Mouse (Mus musculus) erythroblast, embryonic 14.5 days (primary cell): Measurements from ENCODE around the gene Mettl23. TPM values are rescaled to one million over a fixed set of nuclear protein-coding genes. Genes with fewer than 3 reads are reported as not detected.

Experiments
- H3K27me3 ChIP-seq: 2 replicates; pipeline ENCODE4 v1.6.1; 2012; ENCODE audit warnings: inconsistent platforms; ENCODE audit not compliant: control insufficient read depth
- H3K36me3 ChIP-seq: 2 replicates; pipeline ENCODE4 v1.6.1; 2012; ENCODE audit warnings: mild to moderate bottlenecking, inconsistent platforms; ENCODE audit not compliant: control insufficient read depth
- H3K4me1 ChIP-seq: 2 replicates; pipeline ENCODE4 v1.6.1; 2012; ENCODE audit warnings: inconsistent platforms; ENCODE audit not compliant: control insufficient read depth
- H3K4me3 ChIP-seq: replicated peaks from 2 replicates; pipeline ENCODE3; 2012; ENCODE audit warnings: moderate library complexity, mild to moderate bottlenecking, inconsistent platforms
- H3K9me3 ChIP-seq: 2 replicates; pipeline ENCODE4 v1.6.1; 2012; ENCODE audit warnings: low read length, inconsistent platforms, mixed read lengths; ENCODE audit not compliant: control insufficient read depth
- GATA1 ChIP-seq: IDR thresholded peaks from 2 replicates; pipeline ENCODE4 v1.6.1; 2012; ENCODE audit warnings: low read length, inconsistent platforms, mixed read lengths
- TAL1 ChIP-seq: IDR thresholded peaks from 3 replicates; pipeline ENCODE4 v1.6.1; 2012; ENCODE audit warnings: low read length, inconsistent platforms, mixed read lengths
- polyA plus RNA-seq: library from polyadenylated mRNA; stranded (reverse); fragments of >175 nt; gene quantifications from 2 replicates; pipeline ENCODE4 v1.2.3, GENCODE M21; 2012

The Mettl23 gene
- polyA plus RNA-seq, 1 experiment: 3.4 TPM

DNA sequence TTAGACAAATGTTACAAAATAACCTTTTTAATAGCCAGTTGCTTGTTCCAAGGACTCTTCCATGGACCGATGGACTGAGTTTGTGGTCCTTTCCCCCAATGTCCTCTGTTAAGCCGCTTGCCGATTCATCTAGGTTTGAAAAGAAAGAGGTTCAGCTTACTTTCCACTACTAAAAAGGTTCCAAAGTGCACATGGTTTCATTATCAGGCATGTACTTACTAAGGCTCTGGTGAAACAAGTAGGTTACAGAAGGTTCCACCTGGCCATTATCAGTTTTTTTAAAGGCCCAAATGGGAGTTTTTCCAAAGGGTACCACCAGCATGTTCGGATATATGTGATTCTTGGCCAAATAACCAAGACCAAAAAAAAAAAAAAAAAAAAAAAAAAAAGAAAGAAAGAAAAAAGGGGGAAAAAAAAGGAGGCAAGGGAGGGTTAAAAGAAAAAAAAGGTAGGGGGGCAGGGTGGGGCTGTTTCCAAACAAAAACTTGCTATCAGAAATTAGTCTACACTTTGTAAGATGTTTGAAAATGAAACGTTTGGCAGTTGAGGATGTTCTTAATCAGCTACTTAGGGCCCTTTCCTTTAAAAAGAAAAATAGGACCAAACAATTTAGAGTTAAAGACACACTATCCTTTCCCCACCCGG, 7.9 kb downstream of the Mettl23 start:
- peaks cover 55% of the 10 kb centered on the region for H3K4me1 ChIP-seq
- H3K36me3 ChIP-seq: peaks cover 63% of the 10 kb centered on the region

DNA sequence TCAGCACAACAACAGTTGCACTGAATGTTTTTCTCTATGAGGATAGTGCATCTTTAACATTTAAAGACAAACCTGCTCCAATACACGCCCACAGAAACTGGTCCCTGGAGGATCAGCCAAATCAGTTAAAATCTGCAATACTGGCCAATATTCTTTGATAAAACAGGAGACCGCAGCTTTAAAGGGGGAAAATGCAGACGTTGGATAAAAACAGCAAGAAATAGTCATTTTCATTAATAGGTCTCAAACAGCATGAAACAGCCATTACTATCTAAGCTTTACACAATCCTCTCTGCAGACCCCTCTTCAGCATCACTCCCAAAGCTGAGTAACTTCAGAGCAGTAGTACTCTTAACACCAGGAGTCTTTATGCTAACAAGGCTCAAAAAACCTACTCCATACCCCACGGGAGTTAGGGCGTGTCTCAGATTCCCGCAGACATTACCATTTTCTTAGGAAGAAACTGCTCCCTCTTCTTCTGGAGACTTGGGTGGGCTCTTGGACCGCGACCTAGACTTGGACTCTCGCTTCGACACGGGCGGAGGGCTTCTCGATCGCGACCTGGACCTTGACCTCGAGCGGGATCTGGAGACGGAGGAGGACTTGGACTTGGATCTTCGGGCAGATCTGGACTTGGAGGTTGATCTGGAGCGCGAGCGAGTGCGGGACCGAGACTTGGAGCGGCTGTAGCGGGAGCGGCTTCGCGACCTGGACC, 8.7 kb downstream of the Mettl23 start:
- Histone ChIP-seq H3K27me3 (no peaks in the 10 kb centered on the region), H3K9me3 (no peaks in the 10 kb centered on the region), H3K36me3 (peaks cover 55% of the 10 kb centered on the region), H3K4me1 (peaks cover 51% of the 10 kb centered on the region), H3K4me3 (peak overlapping the region; percentile 79)
- TF ChIP-seq GATA1: no peak
- no peak for TF ChIP-seq TAL1

More for the DNA sequence above, 7.9 kb downstream of the Mettl23 start:
- H3K4me3 ChIP-seq: peak overlapping the region; percentile 79
- no peak for TF ChIP-seq TAL1
- no peak for TF ChIP-seq GATA1
- H3K9me3 ChIP-seq: no peaks in the 10 kb centered on the region
- H3K27me3 ChIP-seq: no peaks in the 10 kb centered on the region

DNA sequence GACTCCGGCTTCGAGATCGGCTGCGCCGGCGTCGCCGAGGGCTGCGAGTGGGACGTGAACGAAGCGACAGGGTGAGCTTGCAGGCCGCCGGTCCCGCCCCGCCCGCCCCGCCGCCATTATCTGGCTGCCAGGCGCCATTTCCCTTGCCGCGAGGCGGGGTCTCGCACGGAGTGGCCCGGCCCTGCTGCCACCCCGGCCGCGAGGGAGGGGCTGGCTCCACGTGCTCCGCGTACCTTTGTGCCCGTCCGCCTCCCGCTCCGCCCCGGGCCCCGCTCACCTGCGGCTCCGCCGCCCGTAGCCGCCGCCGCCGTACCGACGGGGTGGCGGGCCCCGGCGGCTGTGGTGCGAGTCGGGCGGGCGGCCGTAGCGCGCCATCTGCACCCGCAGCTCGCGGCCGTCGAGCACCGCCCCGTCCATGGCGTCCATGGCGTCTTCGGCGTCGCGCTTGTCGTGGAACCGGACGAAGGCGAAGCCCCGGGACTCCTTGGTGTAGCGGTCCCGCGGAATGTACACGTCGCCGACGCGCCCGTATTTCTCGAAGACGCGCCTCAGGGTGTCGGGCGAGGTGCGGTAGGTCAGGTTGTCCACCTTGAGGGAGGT, 9.3 kb downstream of the Mettl23 start, which contains the start of gene Mfsd11:
Mfsd11 (plus strand) TSS at position 150 of the 600 bp plus-strand sequence.
- Histone ChIP-seq H3K9me3 (no peaks in the 10 kb centered on the region), H3K4me1 (peaks cover 53% of the 10 kb centered on the region), H3K4me3 (peak within 1 kb of the TSS; percentile 79), H3K27me3 (no peaks in the 10 kb centered on the region), H3K36me3 (peaks cover 52% of the 10 kb centered on the region)
- TF ChIP-seq GATA1 (no peak), TAL1 (no peak)

DNA sequence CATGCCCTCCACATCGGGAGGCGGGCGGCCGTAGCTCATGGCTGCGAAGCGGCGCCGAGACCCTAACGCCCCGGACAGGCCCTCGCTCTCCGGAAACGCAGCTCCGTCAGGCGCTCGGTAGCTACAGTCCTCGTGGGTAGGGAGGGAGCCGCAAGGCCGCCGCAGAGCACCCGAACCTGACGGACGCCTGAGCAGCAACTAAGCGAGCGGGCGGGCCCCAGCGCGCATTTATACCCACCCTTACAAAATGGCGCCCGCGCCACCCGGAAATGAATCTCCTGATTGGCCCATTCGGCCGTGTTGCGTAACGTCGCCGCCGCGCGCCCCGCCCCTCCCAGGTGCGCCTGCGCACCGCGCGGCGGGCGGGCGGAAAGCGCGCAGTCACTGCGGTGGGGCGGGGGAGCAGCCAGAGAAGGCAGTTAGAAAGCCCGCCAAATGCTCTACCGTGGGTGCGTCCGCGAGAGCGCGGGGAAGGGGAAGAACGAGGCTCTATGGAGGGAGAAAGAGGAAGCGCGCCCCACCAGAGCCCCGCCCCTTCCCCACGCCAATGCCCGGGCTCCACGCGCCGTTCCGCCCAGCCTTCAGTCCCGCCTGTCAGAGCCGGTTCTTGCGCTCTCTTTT, 9.9 kb downstream of the Mettl23 start, which contains the start of gene Srsf2:
Srsf2 (minus strand) TSS at position 204 of the 621 bp plus-strand sequence.
- H3K36me3 ChIP-seq: peaks cover 48% of the 10 kb centered on the region
- H3K9me3 ChIP-seq: no peaks in the 10 kb centered on the region
- H3K27me3 ChIP-seq: no peaks in the 10 kb centered on the region
- peak within 1 kb of the TSS; percentile 79 for H3K4me3 ChIP-seq
- H3K4me1 ChIP-seq: peaks cover 49% of the 10 kb centered on the region
- TF ChIP-seq TAL1 (no peak), GATA1 (no peak)

DNA sequence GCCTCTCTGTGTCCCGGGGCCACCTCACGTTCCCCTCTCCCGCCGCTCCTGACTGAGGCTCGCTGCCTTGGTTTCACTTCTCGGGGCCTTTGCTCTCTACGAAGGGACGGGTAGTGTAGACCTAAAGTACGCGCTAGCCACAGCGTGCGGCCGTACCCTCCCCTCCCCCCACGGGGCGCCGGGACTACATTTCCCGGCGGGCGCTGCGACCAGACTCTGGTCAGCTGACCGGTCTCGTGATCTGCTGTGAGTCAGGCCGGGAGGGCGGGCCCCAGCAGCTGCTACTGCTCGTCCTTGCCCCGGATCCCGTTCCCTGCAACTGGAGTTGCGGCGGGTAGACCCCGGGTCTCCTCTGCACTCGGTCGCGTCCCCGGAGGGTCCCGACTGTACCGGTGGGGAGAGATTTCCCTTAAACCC, 10.4 kb downstream of the Mettl23 start:
- H3K27me3 ChIP-seq: no peaks in the 10 kb centered on the region
- no peaks in the 10 kb centered on the region for H3K9me3 ChIP-seq
- peaks cover 46% of the 10 kb centered on the region for H3K4me1 ChIP-seq
- TF ChIP-seq TAL1: no peak
- no peak for TF ChIP-seq GATA1
- peaks cover 42% of the 10 kb centered on the region for H3K36me3 ChIP-seq
- H3K4me3 ChIP-seq: peak overlapping the region; percentile 79

DNA sequence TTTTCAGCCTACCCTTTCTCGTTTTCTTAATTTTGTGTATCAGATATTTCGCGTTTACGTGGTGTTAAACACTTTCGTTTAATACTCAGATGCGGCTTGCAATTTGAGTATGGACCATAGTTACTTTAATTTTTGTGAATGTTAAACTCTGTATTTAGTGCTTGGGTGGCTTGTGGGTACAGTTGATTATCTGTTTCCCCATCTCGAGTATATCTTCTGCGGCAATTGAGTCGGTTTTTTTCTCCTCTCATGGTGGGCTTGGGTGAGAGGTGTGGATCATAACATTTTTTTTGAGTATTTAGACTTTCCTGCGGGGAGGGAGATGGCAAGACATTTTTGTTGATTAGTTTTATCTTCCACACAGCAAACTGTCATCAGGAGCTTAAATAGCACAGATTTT, 11.2 kb downstream of the Mettl23 start:
- H3K36me3 ChIP-seq: peaks cover 40% of the 10 kb centered on the region

DNA sequence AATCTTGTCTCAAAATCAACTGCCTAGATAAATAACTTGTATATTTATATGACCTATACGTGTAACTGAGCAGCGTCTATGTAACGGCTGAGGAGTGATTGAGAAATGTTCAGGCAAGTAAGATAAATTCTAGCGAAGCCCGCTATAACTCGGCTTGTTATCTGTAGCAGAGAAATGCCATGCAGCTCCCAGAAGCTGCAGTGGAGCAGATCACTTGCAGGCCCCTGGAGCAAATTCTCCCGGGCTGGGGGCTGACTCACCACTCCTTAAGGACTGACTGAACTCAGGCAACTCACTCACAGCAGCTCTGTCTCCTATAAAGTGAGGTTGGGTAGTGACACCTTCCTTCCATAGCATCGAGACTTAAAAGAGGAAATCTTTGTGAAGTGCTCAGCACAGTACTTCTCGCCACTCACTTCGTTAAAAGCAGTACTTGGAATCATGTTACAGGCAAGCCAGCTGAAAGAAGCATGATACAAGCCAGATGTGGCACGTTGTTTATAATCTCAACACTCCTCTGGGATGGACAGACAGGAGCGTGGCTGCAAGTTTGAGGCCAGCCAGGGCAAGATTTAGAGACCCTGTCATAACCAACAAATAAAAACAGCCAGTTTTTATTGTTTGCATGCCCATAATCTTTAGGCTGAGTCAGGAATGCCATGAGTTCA, 14.2 kb downstream of the Mettl23 start:
- Histone ChIP-seq H3K4me3 (no peak overlapping the region), H3K36me3 (peaks cover 34% of the 10 kb centered on the region), H3K27me3 (no peaks in the 10 kb centered on the region), H3K4me1 (peaks cover 27% of the 10 kb centered on the region), H3K9me3 (no peaks in the 10 kb centered on the region)
- TF ChIP-seq TAL1: no peak
- no peak for TF ChIP-seq GATA1

More for the DNA sequence above, 11.2 kb downstream of the Mettl23 start:
- Histone ChIP-seq H3K27me3 (no peaks in the 10 kb centered on the region), H3K4me3 (peak overlapping the region; percentile 79), H3K9me3 (no peaks in the 10 kb centered on the region), H3K4me1 (peaks cover 40% of the 10 kb centered on the region)
- TF ChIP-seq TAL1 (no peak), GATA1 (no peak)

DNA sequence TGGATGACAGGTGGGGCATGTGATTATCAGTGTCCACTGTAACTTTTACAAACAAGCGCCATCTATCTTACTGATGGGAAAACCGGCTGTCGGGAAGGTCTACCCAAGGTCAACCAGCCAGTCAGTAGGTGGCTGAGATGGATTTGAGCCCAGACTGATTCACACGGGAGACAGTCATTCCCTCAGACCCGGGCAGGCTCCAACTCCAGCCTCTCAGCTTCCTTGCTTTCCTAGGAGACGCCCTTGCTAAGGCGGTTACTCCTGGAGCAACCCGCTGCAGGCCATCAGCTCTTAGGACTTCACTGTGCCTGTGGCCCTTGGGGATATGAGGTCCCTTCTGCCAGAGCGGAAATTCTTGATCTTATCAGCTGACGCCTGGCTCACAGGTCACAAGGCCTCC, 21.4 kb downstream of the Mettl23 start:
- H3K36me3 ChIP-seq: peaks cover 46% of the 10 kb centered on the region
- TF ChIP-seq TAL1: no peak
- TF ChIP-seq GATA1: no peak
- no peaks in the 10 kb centered on the region for H3K9me3 ChIP-seq

More for the DNA sequence above, 21.4 kb downstream of the Mettl23 start:
- Histone ChIP-seq H3K4me3 (no peak overlapping the region), H3K4me1 (peaks cover 6% of the 10 kb centered on the region), H3K27me3 (no peaks in the 10 kb centered on the region)
